Mouse (Mus musculus): ENCODE measurements at regions not wholly inside any gene's neighbourhood (a gene's known extent, or its start where the extent isn't known, plus 50 kb on each side); places are given as distances from the start of the nearest gene placed in this dataset.

- no peak for DNase-seq
- Histone ChIP-seq H3K4me3 (ENCODE audit: insufficient read depth, low read depth, low read length) (no peak overlapping the region), H3K36me3 (ENCODE audit: control insufficient read depth, insufficient read depth, low read length) (no peaks in the 10 kb centered on the region), H3K4me1 (ENCODE audit: control insufficient read depth, insufficient read depth, low read length) (no peaks in the 10 kb centered on the region), H3K27me3 (replicated peaks; ENCODE audit: control insufficient read depth, insufficient read depth, low read length) (no peaks in the 10 kb centered on the region; the same call in 1 of the 2 replicates), H3K27ac (ENCODE audit: insufficient read depth, low read depth, low read length) (no peak overlapping the region)
- WGBS: 44% methylated on average over 8 of the region's 8 CpGs
- TF ChIP-seq CTCF (conservative IDR thresholded peaks at IDR 0.05; ENCODE audit: insufficient read depth, insufficient read length, low read depth, low read length) (no peak), POLR2A (IDR thresholded peaks at IDR 0.05; ENCODE audit: low read depth, low read length) (no peak)
These were observed 97.3 kb upstream of the Ces5a start for GRCm38 (mm10) chr8:93632896-93633295.

GRCm38 (mm10) chr8:93642770-93643169 lies 107.1 kb upstream of the Ces5a start:
- Histone ChIP-seq H3K4me1 (ENCODE audit: control insufficient read depth, insufficient read depth, low read length) (no peaks in the 10 kb centered on the region), H3K4me3 (ENCODE audit: insufficient read depth, low read depth, low read length) (no peak overlapping the region), H3K36me3 (ENCODE audit: control insufficient read depth, insufficient read depth, low read length) (no peaks in the 10 kb centered on the region), H3K27ac (ENCODE audit: insufficient read depth, low read depth, low read length) (no peak overlapping the region), H3K27me3 (replicated peaks; ENCODE audit: control insufficient read depth, insufficient read depth, low read length) (no peaks in the 10 kb centered on the region)
- no peak for TF ChIP-seq POLR2A (IDR thresholded peaks at IDR 0.05; ENCODE audit: low read depth, low read length)
- no peak for TF ChIP-seq CTCF (conservative IDR thresholded peaks at IDR 0.05; ENCODE audit: insufficient read depth, insufficient read length, low read depth, low read length)
- 55% methylated on average over 2 of the region's 2 CpGs for WGBS
- no peak for DNase-seq

GRCm38 (mm10) chr8:93643471-93644215 lies 108.0 kb upstream of the Ces5a start:
- TF ChIP-seq CTCF (conservative IDR thresholded peaks at IDR 0.05; ENCODE audit: insufficient read depth, insufficient read length, low read depth, low read length): no peak
- no peak for TF ChIP-seq POLR2A (IDR thresholded peaks at IDR 0.05; ENCODE audit: low read depth, low read length)
- Histone ChIP-seq H3K27ac (ENCODE audit: insufficient read depth, low read depth, low read length) (no peak overlapping the region), H3K4me3 (ENCODE audit: insufficient read depth, low read depth, low read length) (no peak overlapping the region), H3K4me1 (ENCODE audit: control insufficient read depth, insufficient read depth, low read length) (no peaks in the 10 kb centered on the region), H3K27me3 (replicated peaks; ENCODE audit: control insufficient read depth, insufficient read depth, low read length) (no peaks in the 10 kb centered on the region), H3K36me3 (ENCODE audit: control insufficient read depth, insufficient read depth, low read length) (no peaks in the 10 kb centered on the region)
- 79% methylated on average over 4 of the region's 4 CpGs for WGBS
- no peak for DNase-seq

- H3K4me3 ChIP-seq (ENCODE audit: insufficient read depth, low read depth, low read length): no peak overlapping the region
- no peak overlapping the region for H3K27ac ChIP-seq (ENCODE audit: insufficient read depth, low read depth, low read length)
- DNase-seq: no peak
- TF ChIP-seq CTCF (conservative IDR thresholded peaks at IDR 0.05; ENCODE audit: insufficient read depth, insufficient read length, low read depth, low read length): no peak
- TF ChIP-seq POLR2A (IDR thresholded peaks at IDR 0.05; ENCODE audit: low read depth, low read length): no peak
- no peaks in the 10 kb centered on the region for H3K4me1 ChIP-seq (ENCODE audit: control insufficient read depth, insufficient read depth, low read length)
- 95% methylated on average over 2 of the region's 2 CpGs for WGBS
- no peaks in the 10 kb centered on the region for H3K36me3 ChIP-seq (ENCODE audit: control insufficient read depth, insufficient read depth, low read length)
- H3K27me3 ChIP-seq (replicated peaks; ENCODE audit: control insufficient read depth, insufficient read depth, low read length): no peaks in the 10 kb centered on the region
These were observed 117.8 kb upstream of the Ces5a start for GRCm38 (mm10) chr8:93653421-93653820.

GRCm38 (mm10) chr8:93653913-93654705 lies 118.5 kb upstream of the Ces5a start:
- no peaks in the 10 kb centered on the region for H3K4me1 ChIP-seq (ENCODE audit: control insufficient read depth, insufficient read depth, low read length)
- H3K27ac ChIP-seq (ENCODE audit: insufficient read depth, low read depth, low read length): no peak overlapping the region
- no peaks in the 10 kb centered on the region for H3K36me3 ChIP-seq (ENCODE audit: control insufficient read depth, insufficient read depth, low read length)
- H3K27me3 ChIP-seq (replicated peaks; ENCODE audit: control insufficient read depth, insufficient read depth, low read length): no peaks in the 10 kb centered on the region
- TF ChIP-seq CTCF (conservative IDR thresholded peaks at IDR 0.05; ENCODE audit: insufficient read depth, insufficient read length, low read depth, low read length) (no peak), POLR2A (IDR thresholded peaks at IDR 0.05; ENCODE audit: low read depth, low read length) (no peak)
- WGBS: 71% methylated on average over 14 of the region's 14 CpGs
- no peak overlapping the region for H3K4me3 ChIP-seq (ENCODE audit: insufficient read depth, low read depth, low read length)
- DNase-seq: no peak

- Histone ChIP-seq H3K27ac (ENCODE audit: insufficient read depth, low read depth, low read length) (no peak overlapping the region), H3K36me3 (ENCODE audit: control insufficient read depth, insufficient read depth, low read length) (no peaks in the 10 kb centered on the region), H3K4me3 (ENCODE audit: insufficient read depth, low read depth, low read length) (no peak overlapping the region), H3K27me3 (replicated peaks; ENCODE audit: control insufficient read depth, insufficient read depth, low read length) (no peaks in the 10 kb centered on the region), H3K4me1 (ENCODE audit: control insufficient read depth, insufficient read depth, low read length) (no peaks in the 10 kb centered on the region)
- no peak for TF ChIP-seq CTCF (conservative IDR thresholded peaks at IDR 0.05; ENCODE audit: insufficient read depth, insufficient read length, low read depth, low read length)
- no peak for TF ChIP-seq POLR2A (IDR thresholded peaks at IDR 0.05; ENCODE audit: low read depth, low read length)
- no peak for DNase-seq
- 87% methylated on average over 9 of the region's 9 CpGs for WGBS
These were observed 120.1 kb upstream of the Ces5a start for GRCm38 (mm10) chr8:93655752-93656151.

- TF ChIP-seq CTCF (conservative IDR thresholded peaks at IDR 0.05; ENCODE audit: insufficient read depth, insufficient read length, low read depth, low read length) (peak; percentile 90), POLR2A (IDR thresholded peaks at IDR 0.05; ENCODE audit: low read depth, low read length) (no peak)
- Histone ChIP-seq H3K4me1 (ENCODE audit: control insufficient read depth, insufficient read depth, low read length) (no peaks in the 10 kb centered on the region), H3K27me3 (replicated peaks; ENCODE audit: control insufficient read depth, insufficient read depth, low read length) (no peaks in the 10 kb centered on the region), H3K36me3 (ENCODE audit: control insufficient read depth, insufficient read depth, low read length) (no peaks in the 10 kb centered on the region), H3K27ac (ENCODE audit: insufficient read depth, low read depth, low read length) (no peak overlapping the region), H3K4me3 (ENCODE audit: insufficient read depth, low read depth, low read length) (no peak overlapping the region)
- 7% methylated on average over 15 of the region's 15 CpGs for WGBS
- peak; percentile 71 for DNase-seq
These were observed 126.1 kb upstream of the Ces5a start for GRCm38 (mm10) chr8:93661739-93662138.
